Mouse (Mus musculus) spleen, postnatal 14 days (tissue): Measurements from ENCODE around the gene Zfp622.

ENCODE experiments used
- DNase-seq, 2 experiments: peaks; one replicate each; pipeline ENCODE4 v3.0.0; 2021 to 2022; ENCODE audit warnings: low spot score in 2 of 2

Zfp622 gene

GRCm38 (mm10) chr15:25984067-25984733 lies at the start of gene Zfp622:
TSS of gene Zfp622 (plus strand) at chr15:25984366.
- DNase-seq = peak; percentile 73 to 85

GRCm38 (mm10) chr15:25934411-25934810 lies 49.8 kb upstream of the Zfp622 start:
- no peak for DNase-seq

- no peak for DNase-seq
Observed at GRCm38 (mm10) chr15:25938496-25938895, 45.7 kb upstream of the Zfp622 start.

GRCm38 (mm10) chr15:25940397-25941377 lies 43.5 kb upstream of the Zfp622 start:
- DNase-seq = no peak

GRCm38 (mm10) chr15:25941514-25941913 lies 42.7 kb upstream of the Zfp622 start:
- DNase-seq = no peak

- DNase-seq = no peak
Observed at GRCm38 (mm10) chr15:25942415-25942814, 41.8 kb upstream of the Zfp622 start.

- DNase-seq = no peak
Observed at GRCm38 (mm10) chr15:25943386-25944137, 40.6 kb upstream of the Zfp622 start.

- no peak for DNase-seq
Observed at GRCm38 (mm10) chr15:25945224-25945623, 38.9 kb upstream of the Zfp622 start.

GRCm38 (mm10) chr15:25946482-25946881 lies 37.7 kb upstream of the Zfp622 start:
- DNase-seq = no peak

GRCm38 (mm10) chr15:25947383-25947782 lies 36.8 kb upstream of the Zfp622 start:
- no peak for DNase-seq

GRCm38 (mm10) chr15:25948257-25949223 lies 35.6 kb upstream of the Zfp622 start:
- DNase-seq = no peak

GRCm38 (mm10) chr15:25949696-25950095 lies 34.5 kb upstream of the Zfp622 start:
- DNase-seq = no peak

- no peak for DNase-seq
Observed at GRCm38 (mm10) chr15:25950584-25950983, 33.6 kb upstream of the Zfp622 start.

GRCm38 (mm10) chr15:25951037-25951436 lies 33.1 kb upstream of the Zfp622 start:
- DNase-seq = no peak

- no peak for DNase-seq
Observed at GRCm38 (mm10) chr15:25956001-25956400, 28.2 kb upstream of the Zfp622 start.

GRCm38 (mm10) chr15:25956422-25957117 lies 27.6 kb upstream of the Zfp622 start:
- DNase-seq = no peak

GRCm38 (mm10) chr15:25957651-25958050 lies 26.5 kb upstream of the Zfp622 start:
- no peak for DNase-seq

GRCm38 (mm10) chr15:25959375-25959774 lies 24.8 kb upstream of the Zfp622 start:
- no peak for DNase-seq

GRCm38 (mm10) chr15:25960231-25960630 lies 23.9 kb upstream of the Zfp622 start:
- DNase-seq = no peak

GRCm38 (mm10) chr15:25966220-25966774 lies 17.9 kb upstream of the Zfp622 start:
- no peak for DNase-seq
